Comparison of ENCODE assay signal across 8 mouse cellular contexts in the genomic region with DNA sequence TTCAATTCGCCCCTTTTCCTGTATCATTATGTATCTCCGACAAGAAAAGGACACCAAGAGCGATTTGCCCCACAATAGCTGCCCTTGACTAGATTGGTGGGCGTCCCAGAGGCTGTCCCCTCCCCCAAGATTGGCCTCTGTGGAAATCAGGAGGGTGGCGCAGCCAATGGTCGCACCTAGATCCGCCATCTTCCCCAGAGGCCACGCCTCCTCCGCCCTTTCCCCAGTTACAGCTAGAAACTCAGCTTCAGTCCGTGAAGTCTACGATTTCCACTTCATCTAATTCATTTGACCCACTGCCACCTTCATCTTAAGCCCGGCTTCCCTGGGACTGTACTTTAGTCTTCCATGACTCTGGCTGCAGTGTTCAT. TPM values are rescaled to one million over a fixed set of nuclear protein-coding genes. Genes with fewer than 3 reads are reported as not detected.
A peak's percentile ranks its signal among the peaks of the same experiment; 100 is the strongest.
DNase-seq lines count a peak whose midpoint lies in the region; ATAC-seq lines count a peak whose summit lies in the region.

No protein-coding gene starts in this region.

- peaks cover 12% of the 10 kb centered on the region; the same call in 1 of the 2 replicates for H3K4me1 ChIP-seq in limb, embryonic 15.5 days
- H3K4me1 ChIP-seq in midbrain, embryonic 16.5 days (ENCODE audit: control insufficient read depth, insufficient read depth, low read length): no peaks in the 10 kb centered on the region; the same call in 1 of the 2 replicates

- H3K27me3 ChIP-seq in limb, embryonic 15.5 days: no peaks in the 10 kb centered on the region
- no peaks in the 10 kb centered on the region for H3K27me3 ChIP-seq in midbrain, embryonic 16.5 days (ENCODE audit: control insufficient read depth, insufficient read depth, low read depth, low read length)

- H3K4me3 ChIP-seq in limb, embryonic 15.5 days: peak overlapping the region; percentile 35
- peak overlapping the region; percentile 2; the same call in 1 of the 2 replicates for H3K4me3 ChIP-seq in midbrain, embryonic 16.5 days (ENCODE audit: low read depth, low read length)

- H3K9ac ChIP-seq in limb, embryonic 15.5 days: no peak overlapping the region
- no peak overlapping the region for H3K9ac ChIP-seq in midbrain, embryonic 16.5 days (ENCODE audit: low read depth, low read length)

- H3K4me2 ChIP-seq in limb, embryonic 15.5 days: peak overlapping the region; percentile 53
- peak overlapping the region; percentile 39 for H3K4me2 ChIP-seq in midbrain, embryonic 16.5 days (ENCODE audit: low read length)

- ATAC-seq in limb, embryonic 15.5 days (ENCODE audit: insufficient number of reproducible peaks, low FRiP score, low TSS enrichment, low read depth): peak; percentile 53; the same call in 1 of the 2 replicates
- ATAC-seq in midbrain, embryonic 16.5 days: peak; percentile 55
- no peak for ATAC-seq in inflammation-experienced regulatory T-cells, adult 6 months

- WGBS in limb, embryonic 15.5 days: 7% methylated on average over 12 of the region's 12 CpGs
- WGBS in midbrain, embryonic 16.5 days: 9% methylated on average over 12 of the region's 12 CpGs

- DNase-seq in right cerebral cortex, postnatal 14 days: peak; percentile 30
- DNase-seq in right cerebral cortex, postnatal 36 days (ENCODE audit: low spot score in 2 of 2): no peak
- DNase-seq in c-Kit-positive CD71-negative TER-119-negative erythroid progenitor cells, embryonic 14.5 days (ENCODE audit: low read depth): peak; percentile 63
- peak; percentile 53 for DNase-seq in heart, postnatal 4 days
- no peak for DNase-seq in layer of hippocampus, adult 11-12 months (ENCODE audit: low spot score)

- no peaks in the 10 kb centered on the region for H3K9me3 ChIP-seq in limb, embryonic 15.5 days
- H3K9me3 ChIP-seq in midbrain, embryonic 16.5 days (replicated peaks; ENCODE audit: control insufficient read depth, low read length, poor library complexity, severe bottlenecking): no peaks in the 10 kb centered on the region

- peak overlapping the region; percentile 72 for H3K27ac ChIP-seq in limb, embryonic 15.5 days
- H3K27ac ChIP-seq in midbrain, embryonic 16.5 days (ENCODE audit: low read length): peak overlapping the region; percentile 38

- H3K36me3 ChIP-seq in limb, embryonic 15.5 days: no peaks in the 10 kb centered on the region
- no peaks in the 10 kb centered on the region for H3K36me3 ChIP-seq in midbrain, embryonic 16.5 days (ENCODE audit: control insufficient read depth, insufficient read depth, low read length)

RNA-seq across cellular contexts. Expression of a gene that starts 14.0 kb away (rescaled TPM):
- 100 to 1,000 TPM; 785 to 812 TPM for total RNA-seq in heart, postnatal 4 days (2021)
- 280 and 287 TPM in 2 replicates for polyA plus RNA-seq in limb, embryonic 15.5 days (2015; fragmentation: Nextera tagmentation; extraction: Ambion mirVana)
- 362 and 402 TPM in 2 replicates for polyA plus RNA-seq in midbrain, embryonic 16.5 days (2015; fragmentation: Nextera tagmentation; extraction: Ambion mirVana)
- polyA plus RNA-seq in inflammation-experienced regulatory T-cells, adult 6 months (2017; shearing (Covaris generic)): 100 to 1,000 TPM in 1 of 3 experiments, 10 to 100 TPM in 2; 67.6 to 143 (median 84.9) TPM

RNA-seq across cellular contexts. Expression of a gene that starts 49.6 kb away (rescaled TPM):
- 100 to 1,000 TPM; 113 to 116 TPM for total RNA-seq in heart, postnatal 4 days (2021)
- 197 and 206 TPM in 2 replicates for polyA plus RNA-seq in limb, embryonic 15.5 days (2015; fragmentation: Nextera tagmentation; extraction: Ambion mirVana)
- 130 and 138 TPM in 2 replicates for polyA plus RNA-seq in midbrain, embryonic 16.5 days (2015; fragmentation: Nextera tagmentation; extraction: Ambion mirVana)
- polyA plus RNA-seq in inflammation-experienced regulatory T-cells, adult 6 months (2017; shearing (Covaris generic)): 10 to 100 TPM; 36.1 to 45.4 (median 44.5) TPM

Comparison
In these comparisons a context has a peak if more than half of its experiments do, and no peak if none do; other contexts are left out.
1. DNase-seq: peak in right cerebral cortex, postnatal 14 days (single experiment), c-Kit-positive CD71-negative TER-119-negative erythroid progenitor cells, embryonic 14.5 days (single experiment) and heart, postnatal 4 days (single experiment); none in right cerebral cortex, postnatal 36 days (0 of 2) and layer of hippocampus, adult 11-12 months (single experiment).